8 mouse cellular contexts compared by ENCODE assay signal in the genomic region with DNA sequence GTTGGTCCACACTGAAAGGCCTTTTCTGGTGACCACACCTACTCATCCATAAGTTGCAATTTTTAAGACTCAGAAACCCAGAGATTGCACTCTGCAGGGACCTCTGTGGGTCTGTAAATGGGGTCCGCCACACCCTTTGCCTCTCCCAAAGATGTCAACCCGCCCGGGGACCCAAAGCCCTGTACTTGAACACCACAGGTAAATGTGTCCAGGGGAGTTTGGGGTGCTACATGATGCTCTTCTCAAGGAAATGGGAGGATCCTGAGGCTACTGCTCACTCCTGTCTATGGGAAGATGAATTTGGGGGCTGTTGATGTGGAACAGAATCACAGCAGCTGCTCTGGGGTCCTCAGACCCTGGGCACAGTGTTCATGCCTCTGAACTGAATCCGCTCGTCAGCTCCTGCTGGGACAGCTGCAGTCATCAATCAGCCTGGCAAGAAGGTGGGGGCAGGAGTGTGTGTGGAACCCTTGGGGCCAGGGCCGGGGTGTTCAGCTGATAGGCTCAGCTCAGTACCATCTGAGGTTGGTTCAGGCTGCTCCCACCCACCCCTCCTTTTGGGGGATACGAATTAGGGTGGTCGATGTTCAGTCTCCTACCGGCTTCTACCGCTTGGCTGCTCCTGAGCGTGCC. TPM values are rescaled to one million over a fixed set of nuclear protein-coding genes. Genes with fewer than 3 reads are reported as not detected.
DNase-seq lines count a peak whose midpoint lies in the region; ATAC-seq lines count a peak whose summit lies in the region.

No protein-coding gene starts in this region.

- peak overlapping the region; percentile 58 for H3K4me2 ChIP-seq in lung, embryonic 15.5 days
- peak overlapping the region; percentile 71 for H3K4me2 ChIP-seq in forebrain, embryonic 12.5 days
- peak overlapping the region; percentile 53 for H3K4me2 ChIP-seq in limb, embryonic 15.5 days
- H3K4me2 ChIP-seq in stomach, embryonic 14.5 days (replicated peaks; ENCODE audit: low read depth, low read length) = peak overlapping the region; percentile 55

- 0 out of 2 replicates have a peak, but pooled peaks cover 3% of the 10 kb centered on the region for H3K36me3 ChIP-seq in lung, embryonic 15.5 days
- H3K36me3 ChIP-seq in forebrain, embryonic 12.5 days (replicated peaks) = peaks cover 11% of the 10 kb centered on the region
- H3K36me3 ChIP-seq in limb, embryonic 15.5 days = peaks cover 14% of the 10 kb centered on the region
- no peaks in the 10 kb centered on the region; the same call in 1 of the 2 replicates for H3K36me3 ChIP-seq in stomach, embryonic 14.5 days (ENCODE audit: control insufficient read depth, insufficient read depth, low read length)

- peak overlapping the region; percentile 32 for H3K4me3 ChIP-seq in lung, embryonic 15.5 days
- H3K4me3 ChIP-seq in forebrain, embryonic 12.5 days (replicated peaks) = peak overlapping the region; percentile 41
- peak overlapping the region; percentile 33 for H3K4me3 ChIP-seq in limb, embryonic 15.5 days
- peak overlapping the region; percentile 22 for H3K4me3 ChIP-seq in stomach, embryonic 14.5 days (ENCODE audit: low read depth, low read length)

- no peaks in the 10 kb centered on the region for H3K9me3 ChIP-seq in lung, embryonic 15.5 days
- H3K9me3 ChIP-seq in forebrain, embryonic 12.5 days = no peaks in the 10 kb centered on the region
- H3K9me3 ChIP-seq in limb, embryonic 15.5 days = no peaks in the 10 kb centered on the region
- no peaks in the 10 kb centered on the region for H3K9me3 ChIP-seq in stomach, embryonic 14.5 days (ENCODE audit: control insufficient read depth, low read depth, low read length)

- H3K4me1 ChIP-seq in lung, embryonic 15.5 days = peaks cover 75% of the 10 kb centered on the region
- peaks cover 64% of the 10 kb centered on the region for H3K4me1 ChIP-seq in forebrain, embryonic 12.5 days
- H3K4me1 ChIP-seq in limb, embryonic 15.5 days = peaks cover 63% of the 10 kb centered on the region
- peaks cover 28% of the 10 kb centered on the region for H3K4me1 ChIP-seq in stomach, embryonic 14.5 days (ENCODE audit: control insufficient read depth, insufficient read depth, low read length)

- H3K27ac ChIP-seq in lung, embryonic 15.5 days = peak overlapping the region; percentile 3; the same call in 1 of the 2 replicates
- peak overlapping the region; percentile 71 for H3K27ac ChIP-seq in forebrain, embryonic 12.5 days
- peak overlapping the region; percentile 57 for H3K27ac ChIP-seq in limb, embryonic 15.5 days
- H3K27ac ChIP-seq in stomach, embryonic 14.5 days (ENCODE audit: low read length) = no peak overlapping the region

- no peak for ATAC-seq in lung, embryonic 15.5 days (ENCODE audit: borderline replicate concordance, extremely low read depth, low FRiP score, low TSS enrichment)
- ATAC-seq in forebrain, embryonic 12.5 days (ENCODE audit: low FRiP score) = no peak; the same call in 1 of the 2 replicates
- ATAC-seq in limb, embryonic 15.5 days (ENCODE audit: insufficient number of reproducible peaks, low FRiP score, low TSS enrichment, low read depth) = peak; percentile 31
- no peak for ATAC-seq in stomach, embryonic 14.5 days (ENCODE audit: insufficient number of reproducible peaks, insufficient read depth, low FRiP score, low read depth)
- ATAC-seq in CD4-positive, CD25-positive, alpha-beta regulatory T cell, adult 4 months = no peak

- H3K27me3 ChIP-seq in lung, embryonic 15.5 days = 0 out of 2 replicates have a peak, but pooled peaks cover 6% of the 10 kb centered on the region
- peaks cover 33% of the 10 kb centered on the region for H3K27me3 ChIP-seq in forebrain, embryonic 12.5 days
- H3K27me3 ChIP-seq in limb, embryonic 15.5 days = peaks cover 23% of the 10 kb centered on the region
- no peaks in the 10 kb centered on the region for H3K27me3 ChIP-seq in stomach, embryonic 14.5 days (ENCODE audit: control insufficient read depth, insufficient read depth, low read length)

- no peak for DNase-seq in lung, postnatal 10 days
- no peak for DNase-seq in ovary, postnatal 14 days (ENCODE audit: low spot score)
- DNase-seq in right cerebral cortex, postnatal 4 days = no peak

- WGBS in lung, embryonic 15.5 days = 19% methylated on average over 11 of the region's 11 CpGs
- 18% methylated on average over 11 of the region's 11 CpGs for WGBS in forebrain, embryonic 12.5 days
- WGBS in limb, embryonic 15.5 days = 16% methylated on average over 11 of the region's 11 CpGs
- 20% methylated on average over 11 of the region's 11 CpGs for WGBS in stomach, embryonic 14.5 days

- peak overlapping the region; percentile 30; the same call in 1 of the 2 replicates for H3K9ac ChIP-seq in lung, embryonic 15.5 days
- H3K9ac ChIP-seq in forebrain, embryonic 12.5 days = peak overlapping the region; percentile 50
- 0 out of 2 replicates have a peak overlapping the region, but pooled peaks have one; percentile 14 for H3K9ac ChIP-seq in limb, embryonic 15.5 days
- H3K9ac ChIP-seq in stomach, embryonic 14.5 days (replicated peaks; ENCODE audit: low read depth, low read length) = peak overlapping the region; percentile 32; the same call in 1 of the 2 replicates

RNA-seq across cellular contexts. Expression of a gene that starts 0.5 kb away (rescaled TPM):
- 63.3 and 63.6 TPM in 2 replicates for polyA plus RNA-seq in lung, embryonic 15.5 days (2015; fragmentation: Nextera tagmentation; extraction: Ambion mirVana)
- 39.9 and 41.3 TPM in 2 replicates for polyA plus RNA-seq in forebrain, embryonic 12.5 days (2016; fragmentation: Nextera tagmentation; extraction: Ambion mirVana)
- 160 and 305 TPM in 2 replicates for polyA plus RNA-seq in limb, embryonic 15.5 days (2015; fragmentation: Nextera tagmentation; extraction: Ambion mirVana)
- polyA plus RNA-seq in stomach, embryonic 14.5 days (2014; fragmentation: Nextera tagmentation; extraction: Ambion mirVana) = 39.1 and 40.1 TPM in 2 replicates
- polyA plus RNA-seq in CD4-positive, CD25-positive, alpha-beta regulatory T cell, adult 4 months (2017; shearing (Covaris generic)) = 1 to 10 TPM; 1.2 to 1.4 TPM

RNA-seq across cellular contexts. Expression of a gene that starts 25.9 kb away (rescaled TPM):
- polyA plus RNA-seq in lung, embryonic 15.5 days (2015; fragmentation: Nextera tagmentation; extraction: Ambion mirVana) = 44.0 and 50.9 TPM in 2 replicates
- polyA plus RNA-seq in forebrain, embryonic 12.5 days (2016; fragmentation: Nextera tagmentation; extraction: Ambion mirVana) = 24.7 and 26.1 TPM in 2 replicates
- polyA plus RNA-seq in limb, embryonic 15.5 days (2015; fragmentation: Nextera tagmentation; extraction: Ambion mirVana) = 40.0 and 42.2 TPM in 2 replicates
- 33.9 and 37.2 TPM in 2 replicates for polyA plus RNA-seq in stomach, embryonic 14.5 days (2014; fragmentation: Nextera tagmentation; extraction: Ambion mirVana)
- 1 to 10 TPM in 1 of 2 experiments, under 1 TPM in 1; 0.97 to 1.5 TPM for polyA plus RNA-seq in CD4-positive, CD25-positive, alpha-beta regulatory T cell, adult 4 months (2017; shearing (Covaris generic))

RNA-seq across cellular contexts. Expression of a gene that starts 47.8 kb away (rescaled TPM):
- polyA plus RNA-seq in lung, embryonic 15.5 days (2015; fragmentation: Nextera tagmentation; extraction: Ambion mirVana) = 2.6 and 2.8 TPM in 2 replicates
- polyA plus RNA-seq in forebrain, embryonic 12.5 days (2016; fragmentation: Nextera tagmentation; extraction: Ambion mirVana) = 10.9 and 12.0 TPM in 2 replicates
- polyA plus RNA-seq in limb, embryonic 15.5 days (2015; fragmentation: Nextera tagmentation; extraction: Ambion mirVana) = 1.2 and 1.9 TPM in 2 replicates
- 2.8 and 3.2 TPM in 2 replicates for polyA plus RNA-seq in stomach, embryonic 14.5 days (2014; fragmentation: Nextera tagmentation; extraction: Ambion mirVana)
- polyA plus RNA-seq in CD4-positive, CD25-positive, alpha-beta regulatory T cell, adult 4 months (2017; shearing (Covaris generic)) = not detected

RNA-seq across cellular contexts. Expression of a gene that starts 57.4 kb away (rescaled TPM):
- polyA plus RNA-seq in lung, embryonic 15.5 days (2015; fragmentation: Nextera tagmentation; extraction: Ambion mirVana) = 0.43 and 0.67 TPM in 2 replicates
- polyA plus RNA-seq in forebrain, embryonic 12.5 days (2016; fragmentation: Nextera tagmentation; extraction: Ambion mirVana) = 1.2 and 1.4 TPM in 2 replicates
- 0.37 and 0.53 TPM in 2 replicates for polyA plus RNA-seq in limb, embryonic 15.5 days (2015; fragmentation: Nextera tagmentation; extraction: Ambion mirVana)
- polyA plus RNA-seq in stomach, embryonic 14.5 days (2014; fragmentation: Nextera tagmentation; extraction: Ambion mirVana) = not detected in 2 replicates
- not detected for polyA plus RNA-seq in CD4-positive, CD25-positive, alpha-beta regulatory T cell, adult 4 months (2017; shearing (Covaris generic))

RNA-seq across cellular contexts. Expression of a gene that starts 57.5 kb away (rescaled TPM):
- not detected in 2 replicates for polyA plus RNA-seq in lung, embryonic 15.5 days (2015; fragmentation: Nextera tagmentation; extraction: Ambion mirVana)
- 0.13 TPM in 1 of 2 replicates, not detected in the other for polyA plus RNA-seq in forebrain, embryonic 12.5 days (2016; fragmentation: Nextera tagmentation; extraction: Ambion mirVana)
- not detected in 2 replicates for polyA plus RNA-seq in limb, embryonic 15.5 days (2015; fragmentation: Nextera tagmentation; extraction: Ambion mirVana)
- polyA plus RNA-seq in stomach, embryonic 14.5 days (2014; fragmentation: Nextera tagmentation; extraction: Ambion mirVana) = not detected in 2 replicates
- not detected for polyA plus RNA-seq in CD4-positive, CD25-positive, alpha-beta regulatory T cell, adult 4 months (2017; shearing (Covaris generic))

Comparison
In these comparisons a context has a peak if more than half of its experiments do, and no peak if none do; other contexts are left out.
1. RNA of a gene that starts 0.5 kb away (polyA plus RNA-seq): 160 to 305 TPM in limb, embryonic 15.5 days, 63.3 to 63.6 TPM in lung, embryonic 15.5 days, 39.9 to 41.3 TPM in forebrain, embryonic 12.5 days and 39.1 to 40.1 TPM in stomach, embryonic 14.5 days; 1.2 to 1.4 TPM in CD4-positive, CD25-positive, alpha-beta regulatory T cell, adult 4 months; every median in the first group is over 10 times any median in the second.
2. RNA of a gene that starts 25.9 kb away (polyA plus RNA-seq): 44.0 to 50.9 TPM in lung, embryonic 15.5 days, 40.0 to 42.2 TPM in limb, embryonic 15.5 days, 33.9 to 37.2 TPM in stomach, embryonic 14.5 days and 24.7 to 26.1 TPM in forebrain, embryonic 12.5 days; 0.97 to 1.5 TPM in CD4-positive, CD25-positive, alpha-beta regulatory T cell, adult 4 months; every median in the first group is over 10 times any median in the second.
3. Peak in every context shown above with its lines, with median percentiles within 50 percentile points of each other: H3K4me2 ChIP-seq, H3K4me3 ChIP-seq and H3K9ac ChIP-seq.